Mouse (Mus musculus) cerebellum, adult 9-10 months (tissue): Measurements from ENCODE around the gene Dennd5a.

Source experiments
- DNase-seq: peaks from one replicate; pipeline ENCODE4 v3.0.0; 2022

Dennd5a gene

DNA sequence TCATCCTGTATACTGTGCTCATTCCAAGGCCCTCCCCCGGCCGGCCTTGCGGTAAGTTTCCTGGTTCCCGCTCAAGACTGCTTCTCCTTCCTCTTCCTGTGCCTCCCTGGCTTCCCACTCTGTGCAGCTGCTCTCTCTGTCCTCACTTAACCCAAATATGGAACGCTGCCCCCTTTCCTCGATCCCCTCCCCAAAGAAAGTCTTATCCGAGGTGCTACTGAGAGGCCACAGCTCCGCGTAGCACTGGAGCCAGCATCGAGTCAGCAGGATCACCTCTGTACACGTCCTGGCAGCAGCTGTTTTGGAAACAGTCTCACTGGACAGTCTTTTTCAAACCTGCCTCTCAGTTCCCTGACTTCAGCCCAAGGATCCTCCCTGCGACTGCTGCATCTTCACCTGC lies 81.1 kb downstream of the Dennd5a start:
- DNase-seq: no peak

DNA sequence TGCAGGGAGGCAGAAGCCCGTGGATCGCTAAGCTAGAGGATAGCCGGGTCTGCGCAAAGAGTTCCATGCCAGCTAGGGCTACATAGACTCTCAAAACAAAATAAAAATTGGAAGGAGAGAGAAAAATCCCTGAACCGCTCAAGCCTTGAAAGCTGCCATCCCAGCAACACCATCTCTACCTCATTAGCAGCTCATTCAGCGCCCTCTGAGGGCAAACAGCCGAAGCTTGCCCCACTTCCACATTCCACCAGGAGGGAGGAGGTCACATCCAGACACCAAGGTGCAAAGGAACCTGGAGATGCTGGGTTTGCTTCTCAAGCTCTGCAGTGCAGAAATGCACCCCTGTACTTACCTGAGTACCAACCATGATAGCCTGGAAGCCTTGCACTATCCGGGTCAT lies 84.2 kb downstream of the Dennd5a start:
- no peak for DNase-seq

DNA sequence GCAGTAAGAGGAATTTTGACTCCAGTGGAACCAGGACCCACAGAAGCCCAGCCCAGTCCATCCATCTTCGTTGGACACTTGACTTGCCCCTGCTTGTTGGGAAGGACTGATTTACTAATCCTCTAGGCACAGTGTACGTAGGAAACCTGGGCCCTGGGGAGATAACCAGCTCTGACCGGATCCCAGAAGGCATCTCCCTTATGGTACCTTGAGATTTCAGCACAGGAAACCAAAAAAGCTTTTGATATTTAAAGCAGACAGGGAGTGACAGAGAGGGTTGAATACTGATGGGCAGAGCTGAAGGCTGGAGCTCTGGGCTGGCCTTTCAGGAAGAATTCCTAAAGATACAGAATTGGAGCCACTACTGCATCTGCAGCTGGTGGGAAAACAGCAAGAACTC lies 84.7 kb downstream of the Dennd5a start:
- DNase-seq: no peak

DNA sequence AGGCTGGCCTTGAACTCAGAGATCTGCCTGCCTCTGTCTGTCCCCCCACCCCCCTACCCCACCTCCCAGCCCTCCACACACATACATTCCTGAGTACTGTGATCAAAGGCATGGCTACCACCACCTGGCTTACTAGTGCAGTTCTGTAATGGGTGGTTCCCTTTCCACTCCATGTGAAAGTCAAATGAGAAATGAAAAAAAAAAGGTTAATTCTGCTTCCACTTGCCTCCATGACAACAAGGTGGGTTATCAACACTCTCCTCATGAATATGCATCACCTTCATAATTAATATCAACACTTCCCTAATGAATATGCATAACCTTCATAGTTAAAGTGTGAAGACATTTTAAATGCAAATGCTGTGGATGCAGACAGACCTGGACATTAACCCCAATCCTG lies 85.2 kb downstream of the Dennd5a start:
- no peak for DNase-seq

DNA sequence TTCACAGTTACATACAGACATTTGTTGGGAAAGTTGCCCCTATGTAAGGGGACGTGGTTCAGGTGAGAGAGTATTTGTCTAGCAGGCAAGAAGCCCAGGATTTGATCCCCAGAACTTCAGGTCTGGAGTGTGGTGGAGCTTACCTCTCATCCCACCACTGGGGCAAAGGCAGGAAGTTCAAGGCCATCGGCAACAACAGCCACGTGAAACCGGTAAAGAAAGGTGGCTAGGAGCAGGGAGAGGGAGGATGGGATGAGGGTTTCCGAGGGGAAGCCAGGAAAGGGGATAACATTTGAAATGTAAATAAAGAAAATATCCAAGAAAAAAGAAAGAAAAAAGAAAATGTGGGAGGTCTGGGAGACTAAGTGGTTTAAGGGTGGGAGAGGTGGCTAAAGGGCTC lies 87.1 kb downstream of the Dennd5a start:
- no peak for DNase-seq

DNA sequence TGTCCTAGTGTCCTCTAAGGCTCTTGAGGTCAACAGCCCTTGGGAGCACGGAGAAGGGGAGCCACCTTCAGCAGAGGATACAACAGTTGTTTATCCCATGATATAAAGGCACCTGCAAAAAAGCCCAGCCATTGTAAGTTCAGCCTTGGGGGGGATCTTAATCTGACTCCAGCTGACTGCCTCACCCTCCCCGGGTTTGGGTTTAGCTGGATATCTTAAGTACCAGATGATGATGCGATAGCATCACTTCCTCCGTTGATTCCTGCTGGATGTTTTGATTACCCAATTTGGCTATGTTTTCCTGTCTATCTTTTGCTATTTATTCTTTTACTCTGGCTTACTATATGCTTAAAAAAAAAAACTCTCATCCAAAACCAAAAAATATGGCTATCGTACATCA lies 89.0 kb downstream of the Dennd5a start:
- DNase-seq: no peak

DNA sequence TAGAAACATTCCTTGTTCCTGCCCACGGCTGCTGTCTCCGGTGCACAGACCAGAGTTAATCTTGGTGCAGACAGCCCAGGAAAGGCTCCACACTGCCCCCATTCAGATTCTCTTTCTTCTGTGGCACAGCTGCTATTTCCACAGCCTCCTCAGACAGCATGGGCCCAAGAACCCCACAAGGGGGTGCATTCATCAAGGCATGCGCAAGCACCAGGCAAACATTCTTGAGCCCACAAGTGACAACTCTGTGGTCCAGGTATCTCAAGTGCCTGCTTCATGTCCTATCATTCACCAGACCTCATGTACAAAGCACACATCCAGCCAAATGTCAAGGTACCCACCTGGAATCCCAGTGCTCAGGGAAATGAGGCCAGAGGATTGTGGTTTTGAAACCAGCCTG lies 91.8 kb downstream of the Dennd5a start:
- no peak for DNase-seq

DNA sequence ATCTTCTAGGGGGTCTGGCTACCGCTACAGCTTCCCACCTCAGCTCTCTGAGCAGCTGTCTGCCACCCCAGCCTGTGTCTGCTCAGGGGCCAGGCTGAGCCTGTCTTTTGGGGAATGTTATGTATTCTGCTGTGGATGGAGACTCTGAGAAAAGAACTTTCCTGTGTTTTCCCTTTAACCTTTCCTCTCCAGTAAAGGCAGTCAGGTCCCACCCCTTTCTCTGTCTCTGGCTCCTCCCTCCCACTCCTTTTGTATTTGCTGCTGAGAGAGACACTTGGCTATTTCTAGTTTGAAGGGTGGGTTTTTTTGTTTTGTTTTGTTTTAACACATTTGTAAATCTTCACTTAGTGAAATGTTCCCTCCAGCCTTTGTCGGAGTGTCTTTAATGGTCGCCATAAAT lies 93.6 kb downstream of the Dennd5a start:
- DNase-seq: no peak

DNA sequence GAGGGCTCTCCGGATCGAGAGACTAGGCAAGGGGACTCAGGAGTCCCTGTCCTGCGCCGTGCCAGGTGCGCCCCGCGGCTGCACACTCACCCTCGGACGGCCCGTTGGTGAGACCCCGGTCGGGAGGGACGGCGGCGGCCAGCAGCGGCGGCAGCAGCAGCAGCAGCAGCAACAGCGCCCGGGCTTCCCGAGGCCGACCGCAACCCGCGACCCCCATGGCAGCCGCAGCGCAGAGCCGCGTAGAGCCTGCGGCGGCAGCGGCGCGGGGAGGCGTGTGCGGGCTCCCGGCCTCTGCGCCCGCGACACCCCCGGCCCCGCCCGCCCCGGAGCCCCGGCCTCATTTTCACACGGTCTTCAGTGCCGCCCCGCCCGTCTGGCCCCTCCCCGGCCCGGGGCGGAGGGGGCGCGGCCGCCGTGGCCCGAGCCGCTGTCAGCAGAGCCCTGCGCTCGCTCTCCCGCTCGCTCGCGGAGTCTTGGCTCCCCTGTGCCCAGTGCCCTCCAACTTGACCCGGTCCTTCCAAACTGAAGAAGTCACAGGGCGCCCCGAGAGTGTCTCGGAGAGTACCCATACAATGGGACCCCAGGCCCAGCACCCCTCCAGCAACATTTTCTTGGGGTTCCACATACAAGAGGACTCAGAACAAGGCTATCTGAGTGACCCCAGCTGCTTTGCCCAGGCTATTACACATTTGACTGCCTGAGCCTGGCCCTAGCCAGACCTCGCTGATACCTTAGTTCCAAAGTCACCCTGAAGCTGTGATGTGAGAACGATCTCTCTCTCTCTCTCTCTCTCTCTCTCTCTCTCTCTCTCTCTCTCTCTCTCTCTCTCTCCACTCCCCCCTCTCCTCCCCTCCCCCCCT lies 94.7 kb downstream of the Dennd5a start, which contains the start of gene Scube2:
Scube2 (minus strand) TSS at position 310 of the 860 bp plus-strand sequence.
- DNase-seq: no peak

DNA sequence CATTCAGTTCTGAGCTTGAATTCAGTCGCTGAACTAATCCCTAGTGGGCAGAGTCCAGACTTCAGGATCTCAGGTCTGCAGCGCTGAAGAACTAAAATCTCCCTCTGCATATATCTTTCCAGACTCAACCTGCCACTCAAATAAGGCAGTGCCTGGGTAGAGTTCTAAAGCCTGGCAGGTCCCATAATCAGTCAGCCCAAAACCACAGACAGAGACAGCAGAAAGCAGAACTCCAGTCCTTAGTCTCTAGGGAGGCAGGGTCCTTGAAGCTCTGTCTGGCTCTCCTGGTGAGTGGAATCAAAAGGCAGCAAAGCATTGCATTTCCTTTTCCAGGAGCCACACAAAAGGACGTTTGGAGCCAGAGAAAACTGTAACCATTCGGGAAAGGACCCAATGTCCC lies 96.7 kb downstream of the Dennd5a start:
- no peak for DNase-seq

DNA sequence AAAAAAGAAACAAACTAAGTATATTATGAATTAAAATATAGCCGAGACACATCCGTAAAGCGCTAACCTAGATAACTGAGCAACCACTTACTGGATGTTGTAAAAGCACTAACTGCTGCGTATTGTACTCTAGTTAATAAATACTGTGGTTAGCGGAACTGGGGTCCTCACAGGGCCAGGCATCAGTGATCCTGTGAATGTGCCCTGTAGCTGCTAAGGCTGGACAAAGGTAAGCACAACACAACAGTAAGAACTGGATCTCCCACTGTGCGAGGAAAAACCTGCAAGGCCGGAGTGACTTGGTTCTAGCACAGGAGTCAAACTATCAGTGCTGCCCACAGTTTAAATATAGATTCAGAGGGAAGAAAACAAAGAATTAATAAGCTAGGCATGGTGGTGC lies 100.1 kb downstream of the Dennd5a start:
- DNase-seq: no peak

DNA sequence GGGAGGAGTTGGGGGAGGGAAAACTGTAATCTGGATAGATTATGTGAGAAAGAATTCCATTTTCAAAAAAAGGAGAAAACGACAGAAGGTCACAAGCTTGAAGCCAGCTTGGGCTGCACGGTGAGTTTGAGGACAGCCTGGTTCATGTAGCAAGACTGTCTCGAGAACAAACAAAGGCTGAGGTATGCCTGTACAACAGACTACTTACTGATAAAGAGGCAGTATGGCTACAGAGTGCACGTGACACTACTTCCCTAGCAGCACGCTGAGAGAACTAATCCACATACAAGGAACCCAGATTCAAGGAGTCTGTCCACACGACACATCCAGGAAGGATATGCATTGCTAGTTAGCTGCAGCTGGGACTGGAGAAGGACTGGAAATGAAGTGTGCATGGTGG lies 100.9 kb downstream of the Dennd5a start:
- no peak for DNase-seq

DNA sequence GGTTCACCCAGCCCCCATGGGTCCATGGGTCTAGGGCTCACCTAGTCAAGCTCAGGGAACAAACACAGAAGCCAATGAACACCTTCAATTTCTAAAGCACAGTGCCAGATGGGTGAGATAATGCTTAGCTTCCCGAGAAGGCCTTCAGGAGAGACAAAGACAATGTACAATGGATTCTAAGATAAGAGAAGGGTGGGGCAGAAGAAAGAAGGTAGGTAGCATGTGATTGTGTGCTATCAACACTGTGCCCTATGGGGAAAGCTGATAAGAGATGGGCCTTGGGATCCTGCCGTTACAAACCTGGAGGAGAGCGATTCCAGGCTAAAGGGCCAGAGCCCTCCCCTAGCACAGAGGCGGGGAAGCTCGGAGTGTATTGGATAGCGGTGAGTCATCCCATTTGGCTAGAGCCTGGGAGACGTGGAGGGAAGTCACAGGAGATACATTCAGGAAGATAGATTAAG lies 107.5 kb downstream of the Dennd5a start:
- peak; percentile 26 for DNase-seq

DNA sequence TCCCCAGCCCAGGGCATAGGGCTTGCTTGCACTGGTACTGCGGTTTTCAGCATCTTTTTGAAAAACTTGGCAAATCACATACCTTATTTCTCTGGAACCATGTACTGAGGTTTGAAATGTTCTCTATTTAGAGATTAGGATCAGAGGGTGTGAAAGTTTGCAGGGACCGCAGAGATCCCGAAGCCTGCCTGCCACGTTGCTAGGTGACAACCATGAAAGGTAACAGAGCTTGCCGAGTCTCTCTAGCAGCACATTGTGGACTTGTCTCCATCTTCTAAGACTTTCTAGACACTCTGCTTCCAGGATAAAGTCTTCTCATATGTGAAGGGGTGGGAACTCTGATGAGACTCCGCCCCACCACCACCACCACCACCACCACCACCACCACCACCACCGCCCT lies 108.3 kb downstream of the Dennd5a start:
- DNase-seq: no peak

DNA sequence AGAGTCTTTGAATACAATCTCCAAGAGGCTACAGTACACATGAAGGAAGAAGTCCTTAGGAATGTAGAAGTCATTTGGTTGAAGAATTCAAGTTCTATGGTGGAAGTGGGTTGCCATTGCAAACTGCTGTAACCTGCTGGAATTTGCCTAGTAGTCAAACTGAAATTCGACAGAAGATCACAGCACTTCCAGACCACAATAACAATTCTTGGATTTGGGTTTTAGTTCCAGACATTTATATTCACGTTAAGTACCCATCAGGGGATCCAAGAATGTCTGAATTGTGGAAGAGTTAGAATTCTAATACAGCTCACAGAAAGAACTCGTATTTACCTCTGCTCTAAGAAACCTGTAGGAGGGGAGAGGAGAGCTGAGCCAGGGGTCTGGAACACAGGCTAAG lies 109.7 kb downstream of the Dennd5a start:
- no peak for DNase-seq

DNA sequence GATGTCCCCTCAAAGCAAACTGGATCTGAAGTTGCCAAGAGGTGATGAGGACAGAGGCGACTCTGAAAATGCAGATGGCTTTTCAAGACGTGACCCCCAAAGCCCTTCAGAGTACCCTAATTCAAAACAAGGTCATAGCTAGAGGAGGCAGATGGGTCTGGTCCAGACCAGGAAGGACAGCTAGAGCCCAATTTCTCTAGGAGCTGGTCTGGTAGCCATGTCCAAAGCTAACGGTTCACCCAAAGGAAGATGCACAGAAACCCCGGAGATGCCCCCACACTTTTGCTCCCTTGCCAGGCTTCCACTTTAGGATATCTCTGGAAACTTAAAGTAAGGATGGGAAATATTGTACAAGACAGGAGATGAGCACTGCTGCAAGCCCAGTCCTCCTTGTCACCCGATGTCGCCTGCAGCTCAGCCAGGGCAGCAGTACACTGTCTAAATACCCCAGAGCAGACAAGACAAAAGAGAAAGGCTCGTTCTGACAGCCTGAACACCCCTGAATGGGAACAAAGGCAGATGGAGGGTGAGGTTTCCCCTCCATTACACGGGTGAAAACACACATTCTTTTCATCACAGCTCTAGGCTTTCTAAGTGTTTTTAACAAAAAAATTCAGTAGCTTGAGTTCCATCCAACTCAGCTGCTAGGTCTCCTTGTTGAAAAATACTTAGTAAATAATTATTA lies 110.4 kb downstream of the Dennd5a start:
- no peak for DNase-seq

DNA sequence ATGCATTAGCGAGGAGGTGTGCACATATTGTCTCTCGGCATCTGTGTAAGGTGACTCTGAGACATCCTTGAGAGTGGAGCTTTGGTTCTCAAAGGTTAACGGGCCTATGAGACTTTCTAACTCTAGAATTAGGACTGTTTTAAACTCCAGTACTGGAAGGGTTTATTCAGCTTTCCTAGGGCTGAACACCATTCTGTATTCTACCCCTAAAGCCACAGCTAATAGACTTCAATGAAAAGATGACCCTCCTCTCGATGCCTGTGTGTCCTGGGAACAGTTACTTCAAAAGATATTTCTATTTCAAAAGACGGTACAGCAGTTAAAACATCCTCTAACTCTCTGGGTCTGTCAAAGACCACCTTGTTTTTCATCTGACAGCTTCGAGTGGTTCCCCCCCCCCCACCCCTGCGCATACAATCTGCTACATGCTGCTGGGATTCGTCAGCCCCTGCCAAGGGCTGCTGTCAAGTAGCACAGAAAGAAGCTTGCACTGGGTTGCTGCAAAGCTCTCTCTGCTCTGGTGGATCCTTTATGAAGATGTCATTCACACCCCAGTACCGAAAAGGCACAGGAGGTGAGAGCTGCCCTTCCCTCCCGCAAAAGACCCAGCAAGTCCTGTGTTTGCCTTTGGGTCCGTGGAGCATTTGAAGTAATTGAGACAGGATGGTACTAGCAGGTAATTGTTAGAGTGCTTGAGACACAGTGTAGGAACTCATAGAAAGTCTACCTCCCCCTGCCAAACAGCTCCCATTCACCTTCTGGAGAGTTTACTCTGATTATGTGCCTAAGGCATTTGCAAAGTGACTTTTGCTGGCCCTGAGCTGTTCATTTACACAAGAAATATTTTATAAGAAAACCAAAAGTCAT lies 111.2 kb downstream of the Dennd5a start:
- DNase-seq: no peak

DNA sequence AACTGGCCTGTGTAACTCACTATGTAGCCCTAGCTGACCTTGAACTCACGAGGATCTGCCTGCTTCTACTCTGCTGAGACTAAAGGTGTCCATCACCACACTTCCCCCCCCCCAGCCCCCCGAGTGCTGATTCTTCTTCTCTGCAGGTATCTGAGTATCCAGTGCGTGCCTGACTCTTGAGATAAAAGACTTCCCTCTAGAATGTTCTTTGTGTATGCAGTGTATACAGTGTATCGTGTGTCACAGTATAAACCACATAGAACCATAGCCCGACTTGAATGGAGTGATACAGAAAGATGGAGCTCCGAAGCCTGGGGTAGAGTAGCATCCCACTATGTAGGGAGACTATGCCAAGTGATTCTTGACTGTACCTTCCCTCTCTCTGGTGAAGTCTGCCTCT lies 116.2 kb downstream of the Dennd5a start:
- DNase-seq: no peak
